Mouse (Mus musculus) heart, adult 2 months (tissue): ENCODE measurements at regions not wholly inside any gene's neighbourhood (a gene's known extent, or its start where the extent isn't known, plus 50 kb on each side); places are given as distances from the start of the nearest gene placed in this dataset.

Source experiments
- CTCF ChIP-seq: fragments of 200-600 bp; IDR thresholded peaks from 2 replicates; pipeline ENCODE4 v1.8.1; 2022; ENCODE audit warnings: antibody characterized with exemption, mild to moderate bottlenecking, moderate library complexity
- POLR2A ChIP-seq: fragments of 200-500 bp; IDR thresholded peaks from 2 replicates; pipeline ENCODE4 v1.6.1; 2011; ENCODE audit warnings: mild to moderate bottlenecking, low read depth, low read length, control low read depth; ENCODE audit not compliant: insufficient read depth

DNA sequence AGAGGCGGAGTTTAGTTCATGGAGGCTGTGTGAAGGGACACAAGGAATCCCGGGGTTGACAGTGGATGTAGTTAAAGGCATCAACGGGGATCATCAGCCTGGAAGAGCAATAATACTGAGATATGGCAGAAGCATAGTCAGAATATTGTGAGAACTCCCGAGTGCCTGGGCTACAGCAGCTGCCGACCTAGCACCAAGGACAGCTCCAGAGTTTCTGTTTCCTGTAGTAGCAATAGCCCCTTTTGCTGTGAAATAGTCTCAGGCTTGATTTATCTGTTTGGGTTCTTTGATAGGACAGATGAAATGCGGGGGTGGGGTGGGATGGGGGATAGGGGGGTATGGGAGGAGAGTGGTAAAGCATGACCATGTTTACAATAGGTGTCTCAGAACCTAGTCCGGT, 131.8 kb downstream of the Adra2a start:
- no peak for TF ChIP-seq POLR2A
- TF ChIP-seq CTCF, result no peak
